Mouse (Mus musculus) splenic B cell, adult 2 months (primary cell): ENCODE results near the gene Tbcd.

Experiments used
- DNase-seq: peaks from one replicate; pipeline ENCODE4 v3.0.0-alpha.2; 2011; ENCODE audit warnings: low read depth, low spot score
- H3K27me3 ChIP-seq: 2 replicates; pipeline ENCODE4 v1.6.1; 2012; ENCODE audit warnings: mild to moderate bottlenecking, low read length, moderate library complexity, mixed read lengths; ENCODE audit not compliant: control insufficient read depth, poor library complexity, insufficient read depth, severe bottlenecking
- H3K36me3 ChIP-seq: 2 replicates; pipeline ENCODE4 v1.6.1; 2012; ENCODE audit warnings: mild to moderate bottlenecking, low read length, moderate library complexity, mixed read lengths; ENCODE audit not compliant: control insufficient read depth, poor library complexity, insufficient read depth, severe bottlenecking

Tbcd gene

GRCm38 (mm10) chr11:121508478-121508877, 56.7 kb downstream of the Tbcd start:
- no peak for DNase-seq
- Histone ChIP-seq H3K36me3 (0 out of 2 replicates have a peak, but pooled peaks cover 4% of the 10 kb centered on the region), H3K27me3 (no peaks in the 10 kb centered on the region)

GRCm38 (mm10) chr11:121510512-121511246, 58.9 kb downstream of the Tbcd start:
- H3K27me3 ChIP-seq, result no peaks in the 10 kb centered on the region
- peaks cover 1% of the 10 kb centered on the region; the same call in 1 of the 2 replicates for H3K36me3 ChIP-seq
- no peak for DNase-seq

DNA sequence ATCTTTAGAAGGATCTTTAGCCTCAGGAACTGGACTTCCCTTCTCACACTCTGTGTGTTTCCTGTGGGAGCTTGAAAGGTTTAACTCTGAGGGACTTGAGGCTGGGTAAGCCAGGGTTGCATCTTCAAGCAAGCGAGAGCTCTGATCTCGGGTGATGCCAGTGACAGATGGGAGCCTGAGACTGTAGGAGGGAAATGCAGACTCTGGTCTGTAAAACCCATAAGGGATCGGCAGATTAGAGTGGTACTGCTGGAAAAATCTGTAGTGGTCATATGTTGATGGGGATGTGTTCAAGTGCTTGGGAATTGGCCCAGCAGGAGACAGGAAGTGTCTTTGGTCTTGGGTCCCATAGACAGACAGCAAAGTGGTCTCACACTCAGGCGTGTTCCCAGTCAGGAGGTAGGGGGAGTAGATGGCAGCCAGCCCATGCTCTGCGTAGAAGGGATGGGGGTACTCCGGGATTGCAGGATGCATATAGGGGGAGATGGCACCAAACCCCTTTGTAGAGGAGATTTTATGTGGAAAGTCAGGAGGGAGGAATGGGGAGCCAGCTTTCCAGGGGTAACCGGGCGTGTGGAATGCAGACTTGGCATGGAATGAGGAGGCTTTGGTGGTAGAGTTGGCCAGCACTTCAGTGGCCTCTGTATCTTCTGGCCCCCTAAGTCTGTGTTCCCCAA, 61.3 kb downstream of the Tbcd start:
- H3K36me3 ChIP-seq, result no peaks in the 10 kb centered on the region; the same call in 1 of the 2 replicates
- DNase-seq, result no peak
- H3K27me3 ChIP-seq, result no peaks in the 10 kb centered on the region

DNA sequence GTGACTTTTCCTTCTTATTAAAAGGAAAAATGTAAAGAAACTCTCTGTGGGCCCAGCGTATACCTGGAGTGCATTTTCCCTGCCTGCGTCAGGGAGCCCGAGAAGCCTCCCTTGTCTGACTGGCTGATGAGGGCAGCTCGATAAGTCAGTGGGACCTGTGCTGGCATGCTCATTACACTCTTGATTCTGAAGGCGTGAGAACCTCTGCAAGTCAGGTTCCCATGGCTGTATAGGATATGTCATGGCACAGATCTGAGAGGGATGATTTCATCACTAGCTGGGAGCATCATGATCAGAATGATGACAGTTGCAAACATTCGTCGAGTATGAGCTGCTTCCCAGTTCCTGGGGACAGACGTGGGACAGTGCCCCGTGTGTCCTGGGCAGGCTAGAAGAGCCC, 64.2 kb downstream of the Tbcd start:
- H3K36me3 ChIP-seq, result no peaks in the 10 kb centered on the region; the same call in 1 of the 2 replicates
- DNase-seq, result no peak
- no peaks in the 10 kb centered on the region for H3K27me3 ChIP-seq

DNA sequence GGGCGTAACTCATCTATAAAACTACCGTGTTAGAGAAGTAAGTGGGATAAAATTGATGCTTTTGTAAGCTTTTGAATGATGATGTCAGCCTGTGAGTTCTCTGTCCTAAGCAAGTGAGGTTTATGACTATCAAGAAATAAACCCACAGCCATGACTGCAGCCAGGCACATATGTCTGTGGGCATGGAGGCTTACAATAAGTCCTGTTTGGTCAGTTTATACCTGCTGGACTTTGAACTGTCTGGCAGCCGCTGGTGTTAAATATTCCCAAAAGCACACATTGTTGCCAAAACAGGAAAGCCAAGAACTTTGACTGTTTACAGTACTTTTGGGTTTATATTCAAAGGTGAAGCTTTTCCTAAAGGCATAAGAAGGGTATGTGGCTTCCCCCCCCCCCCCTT, 65.2 kb downstream of the Tbcd start:
- DNase-seq, result no peak
- no peaks in the 10 kb centered on the region for H3K27me3 ChIP-seq
- H3K36me3 ChIP-seq, result no peaks in the 10 kb centered on the region; the same call in 1 of the 2 replicates

DNA sequence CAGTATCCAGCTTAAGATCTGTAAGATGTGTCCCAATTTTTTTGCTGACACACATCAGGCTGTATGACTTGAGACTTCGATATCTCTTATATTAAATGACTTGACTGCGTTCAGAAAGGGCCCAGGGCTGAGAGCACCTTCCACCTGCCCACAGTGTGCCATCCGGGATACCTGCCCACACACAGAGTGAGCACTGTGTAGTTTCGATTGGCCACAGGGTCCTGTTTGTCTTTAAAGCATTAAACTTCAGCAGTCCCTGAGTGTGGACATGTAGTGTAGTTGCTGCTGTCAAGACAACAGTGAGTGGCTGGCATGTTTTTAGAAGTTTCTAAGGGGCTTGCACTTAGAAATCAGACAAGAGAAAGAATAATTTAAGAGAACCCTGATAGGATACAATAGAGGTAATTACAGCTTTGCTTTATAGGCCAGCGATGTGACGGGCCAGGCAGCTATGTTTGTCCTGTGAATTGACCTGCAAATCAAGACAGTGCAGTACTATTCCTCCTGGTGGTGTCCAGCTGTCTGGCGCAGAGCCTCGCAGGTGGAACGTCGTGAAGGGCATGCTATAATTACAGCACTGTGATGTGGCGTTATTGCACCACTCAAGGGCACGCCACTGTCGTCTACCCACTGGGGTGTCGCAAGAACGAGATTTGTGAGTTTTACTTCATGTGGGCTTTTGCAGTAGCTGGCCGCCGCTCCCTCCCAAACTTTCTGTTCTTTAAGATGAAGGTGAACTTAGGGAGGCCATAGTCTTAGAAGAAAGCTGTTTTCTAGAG, 66.1 kb downstream of the Tbcd start:
- no peak for DNase-seq
- Histone ChIP-seq H3K27me3 (no peaks in the 10 kb centered on the region), H3K36me3 (no peaks in the 10 kb centered on the region; the same call in 1 of the 2 replicates)

DNA sequence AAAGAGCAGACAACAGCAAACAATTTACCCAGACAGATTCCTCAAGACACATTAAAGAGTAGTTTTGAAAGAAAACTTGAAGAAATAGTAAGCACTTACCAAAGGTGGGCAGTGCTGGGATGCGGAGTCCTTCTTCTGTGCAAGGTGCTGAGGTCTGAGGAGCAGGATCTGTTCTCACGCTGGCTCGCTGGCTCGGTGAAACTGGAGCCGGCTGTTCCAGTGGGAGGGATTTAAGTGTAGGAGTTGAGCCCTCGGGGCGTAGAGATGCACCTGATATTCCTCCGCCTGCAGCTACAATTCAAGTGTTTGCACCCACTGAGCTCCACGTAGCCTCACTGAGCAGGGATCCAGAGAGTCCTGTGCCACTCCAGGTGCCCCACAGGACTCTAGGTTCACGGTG, 67.4 kb downstream of the Tbcd start, which contains the start of gene Zfp750:
Gene Zfp750 (minus strand): TSS at position 203 of the 400 bp plus-strand sequence.
- Histone ChIP-seq H3K27me3 (no peaks in the 10 kb centered on the region), H3K36me3 (no peaks in the 10 kb centered on the region; the same call in 1 of the 2 replicates)
- no peak for DNase-seq

DNA sequence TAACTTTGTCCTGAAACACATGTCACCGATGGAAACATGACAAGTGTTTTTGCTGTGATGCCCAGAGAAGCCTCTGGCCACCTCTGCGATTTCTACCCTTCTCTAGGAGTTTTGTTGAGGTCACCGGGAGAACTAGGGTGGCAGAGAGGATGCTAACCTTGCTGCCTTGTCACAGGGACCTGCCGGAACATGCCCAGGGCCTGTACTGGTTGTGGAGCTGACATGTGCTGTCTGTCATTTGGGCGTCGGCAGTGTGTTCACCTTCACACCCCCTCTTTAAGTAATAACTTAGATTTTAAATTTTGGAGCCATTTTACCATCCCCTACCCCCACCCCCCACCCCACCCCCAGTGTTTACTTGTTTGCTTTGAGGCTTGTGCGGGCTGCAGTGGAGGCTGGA, 68.0 kb downstream of the Tbcd start:
- no peaks in the 10 kb centered on the region for H3K27me3 ChIP-seq
- no peak for DNase-seq
- H3K36me3 ChIP-seq, result no peaks in the 10 kb centered on the region

- Histone ChIP-seq H3K27me3 (no peaks in the 10 kb centered on the region), H3K36me3 (no peaks in the 10 kb centered on the region)
- no peak for DNase-seq
Measured at GRCm38 (mm10) chr11:121520761-121521160, 69.0 kb downstream of the Tbcd start.

DNA sequence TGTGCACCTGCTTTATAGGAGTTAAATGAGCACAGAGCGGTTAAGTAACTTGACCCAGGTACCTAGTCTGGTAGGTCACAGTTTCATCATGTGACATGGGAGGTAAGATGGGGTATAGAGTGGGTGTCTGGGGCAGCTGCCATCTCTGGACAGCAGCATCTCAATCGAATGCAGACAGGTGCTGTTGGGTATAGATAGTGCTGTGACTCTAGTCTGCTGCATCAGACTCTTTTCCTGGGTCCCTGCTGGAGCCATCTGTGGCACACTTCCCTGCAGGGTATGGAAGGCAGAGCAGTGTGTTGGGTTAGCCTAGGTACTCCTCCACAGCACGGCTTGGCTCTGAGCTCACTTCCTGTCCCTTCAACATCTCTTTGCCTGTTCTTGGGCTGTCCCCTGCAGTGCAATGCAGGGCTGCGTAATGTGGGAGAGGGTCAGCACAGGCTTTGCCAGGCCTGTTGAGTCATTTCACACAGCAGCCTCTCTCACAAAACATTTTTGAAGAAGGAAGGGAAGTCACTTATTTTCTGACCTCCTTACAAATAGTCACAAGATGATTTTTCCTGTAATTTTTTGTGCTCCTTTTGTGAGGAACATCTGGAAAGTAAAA, 70.5 kb downstream of the Tbcd start:
- no peak for DNase-seq
- Histone ChIP-seq H3K27me3 (no peaks in the 10 kb centered on the region), H3K36me3 (no peaks in the 10 kb centered on the region)

GRCm38 (mm10) chr11:121524191-121524590, 72.4 kb downstream of the Tbcd start:
- Histone ChIP-seq H3K36me3 (no peaks in the 10 kb centered on the region), H3K27me3 (no peaks in the 10 kb centered on the region)
- DNase-seq, result no peak

DNA sequence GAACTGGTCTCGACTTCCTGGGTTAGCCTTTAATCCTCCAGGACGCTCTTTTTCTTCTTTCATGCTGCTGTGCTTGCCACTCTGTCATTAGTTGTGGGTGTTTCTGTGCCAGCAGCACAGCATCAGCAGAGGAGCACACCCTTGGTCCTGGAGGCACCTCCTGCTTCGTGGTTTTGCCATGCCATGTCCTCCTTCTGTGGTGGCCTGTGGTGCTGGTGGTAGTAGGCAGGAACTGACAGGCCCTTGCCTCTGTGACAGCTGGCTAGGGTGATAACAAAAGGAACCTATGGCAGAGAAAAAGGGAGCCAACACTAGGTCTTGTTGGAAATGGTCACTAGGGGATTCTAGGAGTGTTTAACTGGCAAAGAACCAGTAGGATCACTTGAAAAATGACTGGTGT, 78.0 kb downstream of the Tbcd start:
- Histone ChIP-seq H3K27me3 (no peaks in the 10 kb centered on the region), H3K36me3 (no peaks in the 10 kb centered on the region)
- DNase-seq, result no peak

GRCm38 (mm10) chr11:121536528-121536927, 84.8 kb downstream of the Tbcd start:
- peaks cover 4% of the 10 kb centered on the region; the same call in 1 of the 2 replicates for H3K36me3 ChIP-seq
- DNase-seq, result no peak
- H3K27me3 ChIP-seq, result no peaks in the 10 kb centered on the region

- Histone ChIP-seq H3K36me3 (peaks cover 7% of the 10 kb centered on the region), H3K27me3 (no peaks in the 10 kb centered on the region)
- no peak for DNase-seq
Measured at GRCm38 (mm10) chr11:121542471-121542870, 90.7 kb downstream of the Tbcd start.
